Mouse (Mus musculus): ENCODE data around the gene 4933402N03Rik.

Gene 4933402N03Rik

DNA sequence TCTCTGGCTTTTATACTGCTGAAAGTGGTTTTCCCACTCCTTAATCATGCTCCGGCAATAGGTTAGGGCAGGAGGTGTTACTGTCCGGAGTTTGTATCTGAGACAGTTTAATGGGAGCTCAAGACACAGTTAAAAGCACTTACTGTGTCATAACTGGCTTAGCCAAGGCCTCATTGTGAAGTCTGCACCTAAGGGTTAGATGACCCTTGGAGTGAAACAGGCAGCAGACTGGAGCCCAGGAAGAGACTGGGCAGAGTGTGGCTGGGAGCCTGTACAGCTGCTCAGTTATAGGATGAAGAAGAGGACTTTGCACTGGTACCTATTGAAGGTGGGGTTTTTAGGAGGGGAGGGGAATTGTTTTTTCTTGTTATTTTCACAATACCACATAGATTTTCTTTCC is at the start of gene 4933402N03Rik:
Gene 4933402N03Rik, minus strand, starts transcription at position 101 of the 400 bp plus-strand sequence.
- in situ Hi-C loops (cut with MboI, MseI), result no loop called here

DNA sequence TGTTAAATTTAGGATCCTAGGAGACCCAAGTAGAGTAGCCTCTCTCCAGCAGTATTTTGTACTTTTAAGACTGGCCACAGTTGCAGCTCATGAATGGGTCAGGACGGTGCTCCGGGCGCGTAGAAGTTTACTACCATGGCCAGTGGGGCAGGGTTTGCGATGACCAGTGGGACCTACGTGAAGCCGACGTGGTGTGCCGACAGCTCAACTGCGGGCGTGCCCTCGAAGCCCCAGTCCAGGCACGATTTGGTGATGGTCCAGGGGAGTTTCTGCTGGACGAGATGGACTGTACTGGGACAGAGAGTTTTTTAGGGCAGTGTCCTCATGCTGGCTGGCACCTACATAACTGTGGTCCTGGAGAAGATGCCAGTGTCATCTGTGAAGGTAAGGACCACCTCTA is 41.9 kb upstream of the 4933402N03Rik start:
- in situ Hi-C loops (cut with MboI, MseI), result no loop called here

DNA sequence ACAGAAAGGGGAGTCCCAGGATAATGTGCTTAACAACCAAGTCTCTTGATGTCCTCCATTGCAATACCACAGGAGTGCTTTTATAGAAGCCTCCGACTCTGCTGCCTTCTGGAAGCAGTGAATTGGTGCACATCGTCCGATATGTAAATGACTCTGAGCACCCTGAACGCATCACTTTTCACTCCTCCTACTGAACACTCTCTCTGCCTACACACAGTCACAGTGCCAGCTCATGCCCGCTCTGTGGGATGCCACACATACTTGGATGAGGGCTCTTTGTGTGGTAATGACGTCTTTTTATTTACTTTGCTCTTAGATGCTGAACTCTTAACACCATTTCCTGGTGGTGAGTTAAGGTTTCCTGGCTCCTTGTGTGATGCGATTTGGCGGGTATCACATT is 40.9 kb upstream of the 4933402N03Rik start:
- in situ Hi-C loops (cut with MboI, MseI), result no loop called here

DNA sequence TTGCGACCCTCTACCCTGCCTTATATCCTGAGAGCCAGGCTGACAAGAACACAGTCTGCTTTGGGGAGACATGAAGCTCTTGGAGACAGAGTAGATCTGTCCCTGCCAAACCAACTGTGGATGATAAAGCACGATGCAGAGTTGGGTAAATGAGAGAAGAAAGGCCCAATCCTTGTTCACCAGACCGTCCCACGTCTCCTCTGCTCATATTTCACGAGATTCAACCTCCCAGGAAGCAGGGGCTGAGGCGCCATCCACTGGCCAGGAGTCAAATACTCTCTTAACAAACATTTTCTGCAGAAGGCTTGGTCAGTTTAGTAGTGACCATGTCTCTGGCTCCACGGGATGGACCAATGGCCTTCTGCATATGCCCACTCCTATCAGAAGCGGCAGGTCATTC is 38.2 kb upstream of the 4933402N03Rik start:
- in situ Hi-C loops (cut with MboI, MseI), result no loop called here

DNA sequence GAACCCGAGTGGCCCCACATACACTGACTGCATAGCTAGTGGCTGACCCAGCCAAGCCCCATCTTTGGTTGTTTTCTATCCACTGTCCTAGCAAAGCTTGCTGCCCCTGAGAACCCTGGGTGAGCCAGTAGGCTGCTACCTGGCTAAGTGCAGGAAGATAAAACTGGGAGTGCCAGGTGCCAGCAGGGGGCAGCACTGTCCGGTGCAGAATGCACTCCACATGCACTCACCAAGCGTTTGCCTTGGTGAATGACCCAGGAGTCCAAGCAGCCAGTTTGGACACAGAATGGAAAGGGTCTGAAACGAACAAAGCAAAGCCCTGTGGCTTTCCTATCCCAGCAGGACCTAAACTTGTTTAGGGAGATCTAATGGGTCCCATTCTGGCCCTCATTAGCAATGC is 36.6 kb upstream of the 4933402N03Rik start:
- in situ Hi-C loops (cut with MboI, MseI), result no loop called here

DNA sequence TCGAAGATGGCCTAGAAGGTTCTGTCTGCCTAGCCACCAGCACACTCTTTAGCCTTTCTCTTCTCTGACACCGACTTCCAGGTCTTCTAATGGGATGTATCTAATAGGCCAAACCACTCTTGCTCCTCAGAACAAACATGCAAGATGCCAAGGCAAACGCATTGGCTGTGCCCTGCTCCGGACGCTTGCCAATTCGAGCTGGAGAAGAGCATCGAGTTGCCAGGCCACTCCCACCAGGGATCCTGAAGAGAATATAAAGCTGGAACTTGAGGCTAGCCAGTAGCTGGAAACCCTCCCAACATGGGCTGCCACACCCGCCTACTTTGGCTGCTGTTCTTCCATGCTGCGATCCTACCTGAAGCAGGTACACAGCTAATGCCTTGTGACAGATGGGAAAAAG is 28.0 kb upstream of the 4933402N03Rik start, which contains the start of gene 5430419D17Rik:
Gene 5430419D17Rik, plus strand, starts transcription at position 282 of the 400 bp plus-strand sequence.
- in situ Hi-C loops (cut with MboI, MseI), result no loop called here

DNA sequence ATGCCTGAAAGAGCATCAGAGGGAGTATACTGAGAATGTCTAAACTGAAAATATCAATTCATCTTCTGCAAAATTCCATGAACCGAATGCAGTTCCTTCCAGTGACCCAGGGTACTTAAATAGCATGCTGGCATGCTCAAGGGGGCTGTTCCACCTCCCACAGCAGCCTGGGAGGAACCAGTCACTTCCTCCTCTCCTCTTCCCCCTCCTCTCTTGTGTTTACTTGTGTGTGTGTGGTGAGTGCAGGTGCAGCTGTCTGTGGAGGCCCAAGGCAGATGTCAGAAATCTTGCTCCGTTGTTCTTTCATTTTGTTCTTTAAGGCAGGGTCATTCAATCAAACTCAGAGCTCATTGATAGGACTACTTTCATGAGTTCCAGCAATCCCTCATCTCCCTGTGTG is 23.0 kb upstream of the 4933402N03Rik start:
- in situ Hi-C loops (cut with MboI, MseI), result no loop called here

DNA sequence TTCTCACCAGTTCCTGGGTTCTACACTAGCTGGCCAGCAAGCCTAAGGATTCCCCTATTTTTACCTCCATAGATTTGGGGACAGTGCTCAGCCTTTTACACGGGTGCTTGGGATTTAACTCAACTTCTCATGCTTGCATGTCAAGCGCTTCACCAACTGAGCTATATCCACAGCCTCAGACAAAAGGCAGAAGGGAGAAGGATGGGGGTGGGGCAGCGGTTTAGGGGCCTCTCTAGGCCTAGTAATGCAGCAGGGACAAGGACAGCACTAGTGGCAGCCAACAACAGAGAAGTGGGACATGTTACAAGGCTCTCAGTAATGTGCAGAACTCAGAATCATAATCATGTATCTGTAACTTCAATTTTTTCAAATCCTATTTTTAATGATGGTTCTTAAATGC is 21.7 kb upstream of the 4933402N03Rik start:
- in situ Hi-C loops (cut with MboI, MseI), result no loop called here

DNA sequence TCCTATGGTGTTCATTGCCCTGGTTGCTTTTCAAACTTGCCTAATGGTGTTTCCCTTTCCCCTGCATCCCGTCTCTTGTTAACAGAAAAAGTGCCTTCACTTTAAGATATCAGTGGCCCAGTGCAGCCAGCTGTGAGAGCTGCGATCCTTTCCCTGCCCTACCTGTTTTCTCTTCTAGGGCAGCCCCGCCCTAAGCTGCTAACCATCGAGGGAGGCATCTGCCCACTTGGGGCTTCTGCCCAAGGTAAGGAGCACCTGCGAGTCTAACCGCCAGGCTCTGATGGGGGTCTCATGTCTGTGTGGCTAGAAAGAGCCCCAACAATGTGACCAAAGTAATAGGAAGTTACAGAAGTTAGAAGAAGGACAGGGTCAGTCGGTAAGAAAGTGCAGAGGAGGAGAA is 16.1 kb upstream of the 4933402N03Rik start:
- in situ Hi-C loops (cut with MboI, MseI), result no loop called here

DNA sequence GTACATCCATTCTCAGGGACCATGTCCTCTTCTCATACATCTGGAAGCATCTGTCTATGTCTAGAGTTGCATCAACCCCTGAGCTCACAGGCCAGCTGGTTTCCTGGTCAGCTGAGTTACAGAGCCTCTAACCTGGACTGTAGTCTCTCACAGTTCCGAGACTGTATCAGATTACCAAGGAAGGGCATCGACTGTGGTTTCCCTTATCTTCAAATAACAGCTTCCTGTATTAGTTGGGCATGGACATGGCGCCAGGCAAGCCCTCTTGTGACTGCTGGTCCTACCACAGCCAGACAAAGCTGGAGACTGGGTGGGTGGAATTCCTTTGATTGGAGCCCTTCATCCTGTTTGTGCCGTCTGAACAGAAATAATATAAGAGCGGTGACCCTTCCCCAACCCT is 6.9 kb upstream of the 4933402N03Rik start:
- in situ Hi-C loops (cut with MboI, MseI), result no loop called here

DNA sequence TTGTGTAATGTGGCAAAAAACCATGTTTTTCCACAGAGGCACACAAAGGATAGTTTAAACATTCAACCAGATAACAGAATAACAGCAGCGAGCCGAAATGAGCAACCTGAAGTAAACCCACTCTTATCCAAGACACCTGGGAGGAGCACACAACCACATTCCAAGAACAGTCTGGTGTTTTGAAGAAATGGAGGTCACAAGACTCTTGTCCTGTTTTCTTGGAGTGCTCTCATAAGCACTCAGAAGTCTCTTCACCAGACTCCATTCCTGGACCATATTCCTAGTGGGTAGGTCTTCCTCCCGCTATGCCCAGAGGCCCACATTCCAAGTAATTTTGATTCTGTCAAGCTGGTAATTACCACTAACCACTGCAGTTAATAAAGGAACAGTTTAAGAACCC is 4.1 kb upstream of the 4933402N03Rik start:
- in situ Hi-C loops (cut with MboI, MseI), result no loop called here

DNA sequence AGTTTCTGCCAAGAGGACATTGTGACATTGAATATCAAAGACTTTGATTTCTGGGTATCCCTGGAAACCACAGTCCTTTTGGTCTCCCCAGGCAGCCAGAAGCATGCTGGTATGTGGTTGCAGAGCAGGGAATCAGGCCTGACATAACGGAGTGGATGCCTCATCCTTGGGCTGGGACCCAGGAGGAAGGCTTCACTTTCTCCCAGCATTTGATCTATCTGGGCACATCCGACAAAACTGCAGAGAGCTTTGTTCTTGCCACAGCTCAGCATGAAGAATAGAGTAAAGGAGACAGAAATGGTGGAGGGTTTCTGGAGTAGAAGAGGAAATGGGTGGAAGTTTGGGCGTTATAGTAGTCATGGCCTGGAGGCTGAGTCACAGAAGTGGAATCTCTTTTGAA is 12.9 kb downstream of the 4933402N03Rik start:
- in situ Hi-C loops (cut with MboI, MseI), result no loop called here

DNA sequence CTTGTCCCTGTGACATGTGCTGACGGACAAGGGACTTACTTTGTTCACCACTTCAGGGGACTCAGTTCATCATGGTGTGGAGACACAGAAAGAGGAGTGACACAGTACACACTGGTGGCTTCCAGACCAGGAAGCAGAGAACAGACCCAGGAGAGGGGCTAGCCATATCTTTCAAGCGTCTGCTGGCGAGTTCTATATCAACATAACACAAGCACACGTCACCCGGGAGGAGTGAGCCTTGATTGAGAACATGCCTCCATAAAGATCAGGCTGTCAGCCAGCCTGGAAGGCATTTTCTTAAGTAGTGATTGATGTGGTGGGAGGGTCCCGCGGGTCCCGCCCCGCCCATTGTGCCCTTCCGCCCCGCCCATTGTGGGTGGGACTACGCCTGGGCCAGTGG is 16.1 kb downstream of the 4933402N03Rik start:
- in situ Hi-C loops (cut with MboI, MseI), result no loop called here

DNA sequence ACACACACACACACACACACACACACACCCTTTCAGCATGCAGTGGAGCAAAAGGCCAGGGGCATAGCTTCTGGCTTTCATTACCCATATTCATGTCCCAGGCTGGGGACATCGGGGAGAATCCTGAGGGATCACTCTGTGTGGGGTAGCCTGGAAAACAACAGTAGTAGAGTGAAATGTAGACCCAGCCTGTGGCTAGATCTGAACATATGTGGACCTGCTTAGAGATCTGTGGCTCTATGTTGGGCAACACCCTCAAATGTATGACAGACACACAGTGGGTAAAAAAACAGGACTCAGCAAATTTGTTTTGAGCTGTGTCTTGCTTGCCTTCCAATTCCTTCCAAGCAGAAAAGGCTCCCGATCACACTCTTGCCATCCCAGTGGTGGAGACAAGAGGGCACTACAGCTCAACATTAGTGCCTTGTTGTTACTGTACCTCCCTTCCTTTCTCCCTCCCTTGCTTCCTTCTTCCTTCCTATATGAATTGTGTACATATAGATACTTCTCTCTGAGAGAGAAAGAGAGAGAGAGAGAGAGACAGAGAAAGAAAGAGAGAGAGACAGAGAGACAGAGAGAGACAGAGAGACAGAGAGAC is 23.8 kb downstream of the 4933402N03Rik start:
- in situ Hi-C loops (cut with MboI, MseI), result no loop called here

DNA sequence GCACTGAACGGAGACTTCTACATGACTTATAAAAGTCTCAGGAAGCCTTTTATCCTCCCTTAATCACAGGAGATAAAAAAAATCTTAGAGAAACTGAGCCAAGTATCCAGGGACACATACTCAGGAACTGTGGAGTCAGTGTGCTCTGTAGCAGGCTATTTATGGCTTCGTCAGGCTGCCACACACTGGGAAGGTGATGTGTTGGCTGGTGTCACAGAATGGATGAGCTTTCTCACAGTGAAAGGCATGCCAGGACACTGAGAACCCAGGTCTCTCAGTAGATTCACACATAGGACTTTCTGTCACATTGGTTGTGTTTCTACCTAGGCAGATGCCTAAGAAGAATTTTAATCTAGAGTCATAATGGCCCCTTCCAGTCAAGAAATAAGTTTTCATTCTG is 31.7 kb downstream of the 4933402N03Rik start:
- in situ Hi-C loops (cut with MboI, MseI), result no loop called here

DNA sequence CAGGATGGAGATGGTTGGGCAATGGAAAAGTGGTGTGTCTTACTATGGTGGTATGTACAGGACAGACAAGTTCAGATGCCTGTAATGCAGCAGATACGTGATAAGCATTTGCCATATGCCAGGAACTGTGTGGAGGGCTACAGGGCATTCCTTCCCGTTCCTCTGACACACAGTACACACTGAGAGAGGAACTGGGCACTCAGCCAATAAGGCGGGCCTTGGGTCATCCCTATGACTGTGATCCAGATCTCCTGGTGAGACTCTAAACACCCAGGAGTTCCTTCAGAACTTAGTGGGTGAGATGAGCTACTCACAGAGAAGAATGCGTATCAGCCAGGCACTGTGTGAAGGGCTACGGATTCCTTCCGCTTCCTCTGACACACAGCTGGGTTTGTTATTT is 32.4 kb downstream of the 4933402N03Rik start:
- in situ Hi-C loops (cut with MboI, MseI), result no loop called here

DNA sequence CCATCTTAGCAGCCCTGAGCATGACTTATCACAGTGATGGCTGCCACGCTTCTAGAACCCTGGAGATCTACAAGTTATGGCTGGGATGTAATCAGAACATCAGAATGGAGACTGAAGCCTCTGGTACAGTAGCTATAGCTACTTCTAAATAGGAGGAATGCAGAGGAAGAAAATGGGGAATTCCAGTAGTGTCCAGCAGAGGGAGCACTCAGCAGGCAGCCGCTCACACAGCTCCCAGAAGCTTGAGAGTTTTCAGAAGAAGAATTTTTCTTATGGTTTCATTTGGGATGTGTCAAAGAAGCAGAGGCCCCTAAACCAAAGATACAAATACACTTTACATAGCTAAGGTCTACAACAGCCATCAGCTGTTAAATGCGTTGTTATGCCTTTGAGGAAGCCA is 33.6 kb downstream of the 4933402N03Rik start:
- in situ Hi-C loops (cut with MboI, MseI), result no loop called here

Data from T-helper 17 cell (primary cell).